Mouse (Mus musculus) layer of hippocampus, adult 11-12 months (tissue): Measurements from ENCODE around the gene Alpk3.

Experiments
- DNase-seq: peaks from one replicate; pipeline ENCODE4 v3.0.0; 2022; ENCODE audit warnings: low spot score

Alpk3 gene

DNA sequence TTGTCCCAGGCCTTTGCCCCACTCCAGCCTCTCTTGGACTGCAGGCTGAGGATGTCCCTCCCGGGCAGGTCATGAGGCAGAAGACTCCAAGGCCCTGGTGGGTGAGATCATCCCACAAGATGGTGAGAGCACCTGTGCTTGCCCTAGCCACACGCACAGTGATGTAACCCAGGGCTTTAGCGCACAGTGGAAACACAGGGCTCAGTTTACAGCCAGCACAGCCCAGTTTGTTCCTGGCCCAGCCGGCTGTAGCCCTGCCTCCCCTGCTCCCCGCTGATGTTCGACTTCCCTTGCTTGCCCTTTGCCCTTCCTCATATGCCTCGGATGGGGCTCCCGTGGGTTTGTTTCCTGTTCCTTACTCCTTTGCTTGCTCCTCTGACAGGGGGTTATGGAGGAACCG is 17.1 kb downstream of the Alpk3 start:
- DNase-seq: no peak

DNA sequence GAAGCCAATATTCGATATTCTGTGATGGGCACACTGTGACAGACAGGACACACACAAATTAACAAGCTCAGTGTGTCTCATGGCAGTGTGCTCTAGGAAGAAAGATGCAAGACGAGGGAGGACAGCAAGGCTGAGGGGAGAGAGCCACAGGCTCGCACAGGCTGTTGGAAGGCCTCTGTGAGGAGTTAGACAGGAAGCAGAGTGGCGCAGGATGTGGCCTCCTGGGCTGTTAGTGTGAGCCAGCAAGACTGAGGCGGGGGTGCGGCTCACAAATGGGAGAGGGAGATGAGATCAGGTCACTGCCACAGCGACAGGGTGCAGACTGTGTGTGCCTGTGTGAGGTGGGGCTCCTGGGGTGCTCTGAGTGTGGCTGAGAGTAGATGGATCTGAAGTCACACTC is 17.9 kb downstream of the Alpk3 start:
- DNase-seq: no peak

DNA sequence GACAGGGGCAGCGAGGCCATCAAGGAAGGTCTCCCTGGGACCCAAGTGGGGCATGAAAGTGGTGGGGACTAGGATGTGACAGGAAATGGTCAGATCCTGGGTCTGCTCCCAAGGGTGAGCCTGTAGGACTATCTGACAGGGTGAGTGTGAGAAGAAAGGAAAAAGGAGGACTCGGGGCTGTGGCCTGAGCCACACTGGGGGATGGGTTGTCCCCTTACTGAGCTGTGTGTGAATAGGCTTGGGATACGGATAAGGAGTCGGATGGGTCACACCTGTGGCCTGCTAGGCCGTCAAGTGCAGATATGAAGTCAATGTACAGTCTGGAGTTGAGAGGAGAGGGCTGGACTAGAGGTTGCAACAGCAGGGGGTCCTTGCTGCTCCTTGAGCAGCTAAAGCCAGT is 18.3 kb downstream of the Alpk3 start:
- no peak for DNase-seq

DNA sequence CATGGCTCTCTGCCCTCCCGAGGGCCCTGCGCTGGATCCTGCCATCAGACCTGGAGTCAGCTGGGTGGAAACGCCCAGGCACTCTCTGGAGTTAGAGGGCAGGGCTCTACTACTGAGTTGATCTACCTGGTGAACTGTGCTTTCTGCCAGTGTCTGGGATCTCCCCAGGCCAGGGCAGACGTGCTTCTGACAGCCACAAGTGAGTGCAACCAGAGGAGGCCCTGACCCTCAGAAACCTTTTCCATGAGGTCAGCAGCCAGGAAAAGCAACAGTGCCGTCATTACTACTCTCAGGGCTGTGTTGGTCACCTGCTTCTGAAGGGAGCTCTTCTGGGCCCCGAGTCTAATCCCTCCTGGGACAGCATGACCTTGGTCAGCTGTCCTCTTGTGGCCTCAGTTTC is 19.6 kb downstream of the Alpk3 start:
- DNase-seq: no peak

DNA sequence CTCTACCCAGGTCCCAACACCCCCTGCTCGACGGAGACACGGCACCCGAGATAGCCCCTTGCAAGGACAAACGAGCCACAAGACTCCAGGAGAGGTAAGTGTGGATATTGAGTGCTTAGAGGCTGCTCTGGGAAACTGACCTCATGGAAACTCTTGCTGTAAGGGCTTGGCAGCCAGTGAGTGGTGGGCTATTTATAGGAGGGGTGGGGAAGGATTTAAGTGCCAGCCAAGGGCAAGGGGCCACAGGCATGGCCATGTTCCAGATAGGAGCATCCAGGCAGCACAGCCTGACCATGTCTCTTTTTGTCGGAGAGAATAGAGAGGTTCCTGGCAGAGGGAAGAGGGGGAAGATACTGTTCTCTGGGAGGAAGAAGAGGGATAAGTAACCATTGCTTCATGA is 21.3 kb downstream of the Alpk3 start:
- DNase-seq: no peak

DNA sequence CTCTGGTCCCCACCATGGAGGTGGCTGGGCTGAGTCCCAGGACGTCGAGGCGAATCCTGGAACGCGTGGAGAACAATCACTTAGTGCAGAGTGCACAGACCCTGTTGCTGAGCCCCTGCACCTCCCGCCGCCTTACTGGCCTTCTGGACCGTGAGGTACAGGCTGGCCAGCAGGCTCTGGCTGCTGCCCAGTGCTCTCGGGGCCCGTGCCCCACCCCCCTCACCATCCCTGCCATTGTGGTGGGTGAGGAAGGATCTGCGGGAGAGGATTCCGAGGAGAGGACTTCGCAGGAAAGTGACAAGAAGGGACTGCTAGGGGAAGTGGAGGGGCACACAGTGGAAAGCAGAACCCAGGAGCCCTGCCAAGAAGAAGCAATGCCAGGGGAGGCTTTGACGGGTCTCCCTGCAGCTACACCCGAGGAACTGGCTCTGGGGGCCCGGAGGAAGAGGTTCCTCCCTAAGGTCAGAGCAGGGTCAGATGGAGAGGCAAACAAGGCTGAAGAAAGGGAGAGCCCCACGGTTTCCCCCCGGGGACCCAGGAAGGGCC is 36.1 kb downstream of the Alpk3 start:
- DNase-seq: no peak

DNA sequence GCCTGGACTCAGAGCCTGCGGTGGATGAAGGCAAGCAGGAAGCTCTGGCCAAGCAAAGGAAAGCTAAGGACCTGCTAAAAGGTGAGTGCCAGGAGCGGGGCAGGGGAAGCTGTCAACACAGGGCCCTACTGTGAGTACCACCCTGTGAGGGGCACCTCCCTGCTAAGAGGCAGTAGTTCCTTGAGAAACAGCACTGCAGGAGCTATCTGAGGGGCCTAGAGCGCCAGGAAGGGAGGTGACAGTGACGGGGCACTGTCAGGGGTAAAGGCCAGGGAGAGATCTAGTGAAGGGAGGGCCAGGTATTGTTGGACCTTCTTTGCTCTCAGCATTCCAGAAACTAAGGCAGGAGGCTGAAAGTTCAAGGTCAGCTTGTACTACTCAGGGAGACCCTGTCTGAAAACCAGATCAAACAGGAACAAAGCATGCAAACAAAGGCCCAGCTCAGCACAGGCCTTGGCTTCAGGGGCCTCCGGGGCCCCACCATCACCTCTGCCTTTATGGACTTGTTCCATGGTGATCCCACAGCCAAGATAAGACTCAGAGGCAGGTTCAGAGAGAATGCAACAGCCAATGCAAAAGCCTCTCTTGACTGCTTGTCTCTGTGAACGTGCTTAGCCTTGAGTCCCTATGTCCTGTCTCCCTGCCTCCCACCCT is 36.8 kb downstream of the Alpk3 start:
- no peak for DNase-seq

DNA sequence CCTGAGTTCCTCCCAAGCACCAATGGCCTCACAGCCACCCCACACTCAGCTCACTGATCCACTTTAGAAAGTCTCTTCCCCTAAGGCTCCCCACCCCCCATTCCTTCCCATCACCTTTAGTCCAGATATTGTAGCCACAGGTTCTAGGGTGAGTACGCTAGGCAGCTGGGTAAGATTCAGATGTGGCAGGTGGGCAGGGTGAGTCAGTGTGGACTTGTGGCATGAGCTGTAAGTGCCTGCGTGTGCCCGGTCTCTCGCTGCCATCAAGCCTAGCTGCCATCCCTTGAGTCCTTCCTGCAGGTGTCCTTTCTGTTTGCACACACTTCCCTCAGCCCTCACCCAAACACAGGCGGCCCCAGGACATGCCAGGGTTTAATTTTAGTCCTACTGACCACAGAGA is 42.9 kb downstream of the Alpk3 start:
- no peak for DNase-seq

DNA sequence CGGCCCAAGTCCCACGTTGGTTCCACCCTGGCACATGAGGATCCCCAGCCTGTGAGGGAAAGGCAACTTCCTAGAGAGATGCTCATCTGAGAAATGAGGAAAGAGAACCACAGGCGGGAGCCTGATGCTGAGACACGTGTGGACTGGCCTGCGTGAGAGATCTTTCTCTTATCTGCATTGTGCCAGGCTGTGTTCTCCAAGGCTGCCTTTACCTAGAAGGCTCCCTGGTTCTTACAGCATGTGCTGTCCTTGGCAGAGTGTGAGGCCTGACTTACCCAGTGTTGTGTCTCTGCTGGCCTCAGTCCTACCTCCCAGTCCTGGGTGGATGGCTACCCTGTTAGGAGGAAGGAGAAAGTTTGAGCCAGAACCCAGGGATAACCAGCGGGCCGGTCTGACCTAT is 45.5 kb downstream of the Alpk3 start:
- DNase-seq: no peak

DNA sequence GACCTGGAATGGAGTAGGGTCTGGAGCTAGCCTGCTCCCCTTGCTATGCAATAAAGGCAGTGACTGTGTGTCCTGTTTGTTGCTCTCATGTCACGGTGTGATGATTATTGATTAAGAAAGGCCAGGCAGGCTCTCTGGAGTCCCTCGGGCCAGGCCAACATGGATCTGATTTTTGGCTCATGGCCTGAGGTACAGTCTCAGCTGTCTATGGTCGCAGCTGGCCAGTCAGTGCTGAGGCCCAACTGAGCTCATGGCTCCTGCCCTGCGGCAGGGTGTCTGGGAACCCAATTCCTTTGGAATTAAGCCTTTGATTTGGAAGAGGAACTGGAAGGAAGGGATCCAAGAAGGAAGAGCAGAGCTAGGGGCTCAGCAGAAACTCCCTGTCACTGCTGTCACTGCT is 48.1 kb downstream of the Alpk3 start:
- no peak for DNase-seq

DNA sequence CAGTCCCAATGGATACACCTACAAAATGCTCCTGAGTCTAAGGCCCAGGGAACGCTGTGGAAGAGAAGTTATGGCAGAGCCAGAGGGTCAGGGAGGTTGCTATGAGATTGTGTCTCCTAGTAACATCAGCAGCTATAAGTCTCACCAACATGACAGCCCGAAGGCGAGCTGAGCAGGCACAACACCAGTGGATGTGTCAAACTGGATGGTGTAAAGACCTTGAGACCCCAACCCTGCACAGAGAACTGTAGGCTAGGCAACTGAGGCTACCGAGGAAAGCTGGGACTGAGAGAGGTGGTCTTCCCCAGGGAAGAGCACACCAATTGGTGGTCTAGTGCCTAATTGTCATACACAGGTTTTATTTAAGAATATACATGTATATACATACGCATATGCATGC is 50.8 kb downstream of the Alpk3 start:
- DNase-seq: no peak

DNA sequence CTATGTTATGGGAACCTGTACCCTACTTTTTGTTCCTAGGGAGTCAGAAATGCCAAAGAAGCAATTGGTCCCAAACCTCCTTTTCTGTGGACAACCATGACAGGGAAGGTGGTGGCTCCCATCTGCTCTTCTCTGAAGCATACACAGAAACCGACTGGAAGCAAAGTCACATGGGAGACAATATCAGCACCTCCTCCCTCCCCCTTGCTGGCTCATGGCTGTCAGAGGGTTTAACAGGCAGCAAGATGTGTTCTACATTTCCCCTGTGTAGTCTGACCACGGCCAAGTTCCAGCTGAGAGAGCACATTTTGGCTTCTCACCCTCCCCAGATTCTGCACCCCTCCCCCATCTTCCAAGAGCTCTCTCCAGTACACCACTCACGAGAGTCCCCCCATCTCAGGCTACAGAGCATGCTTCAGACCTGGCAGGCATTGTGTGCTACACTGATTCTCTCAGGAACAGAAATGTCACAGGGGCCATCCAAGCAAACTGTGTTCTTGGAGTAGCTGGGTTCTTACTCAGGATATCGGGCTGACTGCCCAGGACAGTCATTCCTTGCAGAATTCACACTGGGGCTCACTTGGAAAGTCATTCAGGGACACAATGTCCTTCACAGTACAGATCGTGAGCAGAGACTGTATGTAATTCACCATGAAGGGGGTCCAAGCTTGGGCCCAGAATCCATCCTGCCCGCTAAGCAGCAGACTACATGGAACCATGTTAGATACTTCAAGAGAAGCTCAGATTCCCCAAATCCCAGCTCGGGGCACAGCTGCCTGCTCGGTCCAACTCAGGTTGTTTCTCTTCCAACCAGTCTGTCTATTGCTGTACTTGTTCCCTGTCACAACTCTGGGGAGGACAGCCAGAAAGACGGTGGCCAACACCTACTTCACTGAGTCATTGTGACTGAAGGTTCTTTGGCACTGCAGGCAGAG is 52.6 kb downstream of the Alpk3 start:
- no peak for DNase-seq

DNA sequence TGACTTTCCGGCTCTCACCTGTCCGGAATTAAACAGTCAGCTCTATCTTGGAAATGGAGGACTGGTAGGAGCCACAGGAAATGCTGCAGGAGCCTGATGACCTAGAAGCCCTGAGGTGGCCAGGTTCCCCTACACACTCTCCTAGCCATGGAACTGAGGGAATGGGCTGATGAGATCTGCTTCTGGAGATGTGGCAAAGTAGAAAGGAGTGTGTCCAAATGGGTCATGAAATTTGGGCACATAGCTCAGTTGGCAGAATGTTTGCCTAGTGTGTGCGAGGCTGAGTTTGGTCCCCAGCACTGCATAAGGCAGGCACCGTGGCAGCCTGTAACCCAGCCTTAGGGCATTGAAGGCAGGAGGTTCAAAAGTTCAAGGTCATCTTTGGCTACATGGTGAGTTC is 53.4 kb downstream of the Alpk3 start:
- no peak for DNase-seq

DNA sequence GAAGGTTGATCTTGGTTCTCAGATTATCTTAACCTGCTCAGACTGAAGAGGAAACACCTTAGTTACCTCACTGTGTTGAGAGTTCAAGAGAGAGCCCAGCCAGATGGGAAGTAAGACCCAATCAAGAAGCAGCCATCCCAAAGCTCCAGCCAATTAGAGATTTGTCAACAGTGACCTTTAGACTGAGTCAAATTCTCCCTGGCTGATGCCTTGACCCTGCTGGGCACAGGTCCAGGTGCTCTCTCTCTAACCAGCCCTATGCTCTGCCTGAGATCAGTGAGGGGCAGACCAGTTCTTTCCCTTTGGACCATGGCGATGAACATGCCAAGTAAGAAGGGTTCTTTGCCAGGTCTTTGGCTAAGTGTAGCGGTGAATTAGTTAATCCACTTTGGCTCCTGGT is 54.3 kb downstream of the Alpk3 start:
- no peak for DNase-seq

DNA sequence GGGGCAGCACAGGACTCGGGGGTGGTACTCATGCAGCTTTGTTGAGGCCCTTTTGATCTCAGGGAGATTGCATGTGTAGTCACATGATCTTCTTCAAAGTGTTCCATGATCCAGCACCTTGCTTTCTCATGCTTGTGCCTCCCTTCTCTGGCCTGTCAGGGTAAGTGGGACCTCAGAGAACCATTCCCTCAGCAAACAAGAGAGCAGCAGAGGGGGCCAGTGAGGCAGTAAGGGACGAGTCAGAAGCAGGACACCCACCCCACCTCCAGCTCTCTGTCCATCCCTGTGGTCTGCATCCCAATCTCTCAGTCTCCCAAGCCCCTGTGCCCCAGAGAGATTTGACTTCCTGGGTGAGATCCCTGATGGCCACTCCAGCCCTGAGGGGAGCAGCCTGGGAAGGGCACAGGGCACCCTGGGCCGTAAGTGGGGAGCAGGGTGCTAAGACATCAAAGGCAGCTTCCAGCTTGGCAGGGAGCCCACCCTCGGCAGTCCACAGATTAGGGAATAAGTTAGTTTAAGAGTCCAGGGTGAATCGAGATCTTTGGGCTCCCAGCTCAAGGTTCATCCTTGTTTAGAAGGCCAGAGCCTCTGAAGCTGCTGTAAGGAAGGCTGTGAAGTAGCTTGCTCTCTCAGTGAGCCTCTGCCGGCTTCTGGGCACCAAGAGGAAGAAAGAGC is 55.4 kb downstream of the Alpk3 start:
- no peak for DNase-seq

DNA sequence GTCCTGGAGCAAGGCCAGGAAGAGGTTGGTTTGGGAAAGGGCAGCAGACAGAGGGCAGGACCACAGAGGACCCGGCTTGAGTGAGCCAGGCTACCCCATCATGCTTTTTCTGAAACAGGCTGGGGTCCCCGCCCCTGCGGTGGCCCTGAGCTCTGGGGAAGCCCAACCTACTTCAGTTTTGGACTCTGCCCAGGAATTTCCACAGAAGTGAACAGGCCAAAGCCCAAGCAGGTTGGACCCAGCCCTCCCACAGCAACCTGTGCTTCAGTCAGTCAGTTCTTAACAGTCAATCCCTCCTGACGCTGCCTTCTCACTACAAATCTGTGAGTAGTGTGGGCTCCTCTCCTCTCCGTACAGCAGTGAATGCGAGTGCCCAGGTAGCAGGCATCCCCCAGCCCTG is 57.2 kb downstream of the Alpk3 start, which contains the start of gene Slc28a1:
TSS of gene Slc28a1 (plus strand) at position 245 of the 400 bp plus-strand sequence.
- DNase-seq: no peak

DNA sequence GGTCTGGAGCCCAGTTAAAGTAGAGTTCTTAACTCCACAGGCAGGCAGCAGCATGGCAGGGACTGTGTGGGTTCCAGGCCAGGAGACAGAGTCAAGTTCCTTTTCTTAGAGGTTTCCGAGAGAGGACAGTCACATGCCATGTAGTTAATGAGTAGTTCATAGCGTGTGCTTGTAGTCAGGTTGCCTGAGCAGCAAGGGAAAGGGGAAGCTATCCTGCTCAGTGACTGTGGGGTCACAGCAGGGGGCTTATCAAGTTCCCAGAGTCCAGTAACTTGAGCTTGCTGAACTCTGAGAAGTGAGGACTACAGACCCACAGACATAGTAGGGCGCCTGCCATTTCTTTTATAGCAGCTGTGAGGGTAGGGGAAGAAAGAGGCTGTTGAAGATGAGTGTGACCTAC is 63.7 kb downstream of the Alpk3 start:
- DNase-seq: no peak

DNA sequence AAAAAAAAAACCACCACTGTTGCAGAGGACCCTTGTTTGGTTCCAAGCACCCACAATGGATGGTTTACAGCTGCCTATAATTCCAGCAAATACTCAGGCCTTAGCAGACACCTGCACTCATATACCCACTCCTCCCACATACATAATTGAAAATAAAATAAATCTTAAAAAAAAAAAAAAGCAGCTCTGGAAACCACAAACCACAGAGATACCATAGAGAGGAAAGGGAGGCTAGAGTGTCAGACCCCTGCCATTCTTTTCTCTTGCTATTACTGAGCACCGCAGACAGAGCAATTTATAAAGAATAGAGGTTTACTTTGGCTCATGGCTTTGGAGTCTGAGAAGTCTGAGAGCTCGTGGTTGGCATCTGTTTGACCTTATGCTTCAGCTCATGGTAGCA is 65.4 kb downstream of the Alpk3 start:
- no peak for DNase-seq

DNA sequence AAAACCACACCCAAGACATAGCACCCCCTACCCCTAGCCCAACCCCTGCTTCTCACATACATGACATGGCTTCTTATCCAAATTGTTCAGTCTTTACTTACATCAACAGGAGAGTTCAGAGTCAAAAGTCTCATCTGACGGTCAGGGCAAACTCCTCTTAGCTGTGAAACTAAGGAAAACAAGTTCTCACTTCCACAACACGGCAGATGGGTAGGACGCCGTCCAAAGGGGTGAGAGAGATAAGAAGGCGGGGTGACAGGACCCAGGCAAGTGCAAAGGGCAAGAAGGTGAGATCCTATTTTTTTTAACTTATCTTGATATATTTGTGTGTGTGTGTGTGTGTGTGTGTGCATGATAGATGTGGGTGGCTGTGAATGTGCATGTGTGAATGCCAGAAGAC is 66.2 kb downstream of the Alpk3 start:
- no peak for DNase-seq

DNA sequence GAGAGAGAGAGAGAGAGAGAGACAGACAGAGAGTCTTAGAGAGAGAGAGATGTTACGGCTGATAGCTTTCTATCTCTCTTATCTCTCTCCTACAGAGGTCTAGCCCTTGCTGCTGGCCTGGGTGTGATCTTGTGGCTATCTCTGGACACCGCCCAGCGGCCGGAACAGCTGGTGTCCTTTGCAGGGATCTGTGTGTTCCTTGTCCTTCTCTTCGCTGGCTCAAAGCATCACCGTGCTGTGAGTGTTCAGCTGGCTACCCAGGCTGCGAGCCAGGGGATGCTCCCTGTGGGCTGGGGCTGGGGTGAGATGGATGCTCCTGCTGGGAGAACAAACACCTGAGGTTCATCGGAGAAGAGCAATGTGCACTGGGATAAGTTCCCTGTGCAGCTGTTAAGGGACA is 67.4 kb downstream of the Alpk3 start:
- DNase-seq: no peak

DNA sequence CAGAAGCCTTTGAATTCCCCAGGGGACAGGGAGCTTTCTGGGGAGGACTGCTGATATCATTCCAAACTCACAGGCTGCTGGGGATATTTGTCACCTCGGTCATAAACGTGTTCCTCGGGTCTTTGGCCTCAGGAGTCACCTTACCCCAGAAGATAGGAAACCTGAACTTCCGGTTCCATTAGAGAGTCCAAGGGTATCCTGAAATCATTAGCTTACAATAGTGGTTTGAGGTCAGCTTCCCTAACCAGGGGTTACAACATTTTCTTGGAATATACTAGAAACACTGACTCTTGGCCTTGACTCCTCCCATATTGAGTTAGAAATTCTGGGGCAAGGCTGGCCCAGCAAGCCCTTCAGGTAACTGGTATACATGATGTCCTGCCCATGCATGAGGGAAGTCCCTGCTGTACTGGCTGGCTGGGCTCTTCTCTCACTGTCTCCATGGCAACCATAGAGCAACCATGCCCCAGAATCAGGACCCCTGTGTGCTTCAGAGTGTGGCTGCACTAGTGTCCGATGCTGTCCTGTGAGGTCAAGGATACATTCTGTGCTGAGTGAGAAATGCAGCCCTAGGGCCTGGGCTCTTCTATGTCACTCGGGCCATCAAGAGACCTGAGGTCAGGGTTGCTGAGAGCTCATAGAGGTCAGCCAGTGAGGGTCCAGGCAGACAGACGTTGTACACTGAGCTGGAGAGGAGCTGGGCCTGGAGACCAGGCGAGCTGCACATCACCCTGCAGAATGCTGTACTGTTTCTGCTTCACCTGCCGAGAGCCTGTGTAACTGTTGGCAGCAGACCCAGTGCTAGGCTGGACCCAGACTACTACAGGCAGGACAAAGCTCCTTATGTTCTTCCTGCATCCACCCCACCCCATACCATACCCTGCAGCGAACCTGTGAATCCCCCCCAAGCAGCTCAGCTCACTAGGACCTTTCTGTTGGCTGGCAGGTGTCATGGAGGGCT is 68.1 kb downstream of the Alpk3 start:
- no peak for DNase-seq

DNA sequence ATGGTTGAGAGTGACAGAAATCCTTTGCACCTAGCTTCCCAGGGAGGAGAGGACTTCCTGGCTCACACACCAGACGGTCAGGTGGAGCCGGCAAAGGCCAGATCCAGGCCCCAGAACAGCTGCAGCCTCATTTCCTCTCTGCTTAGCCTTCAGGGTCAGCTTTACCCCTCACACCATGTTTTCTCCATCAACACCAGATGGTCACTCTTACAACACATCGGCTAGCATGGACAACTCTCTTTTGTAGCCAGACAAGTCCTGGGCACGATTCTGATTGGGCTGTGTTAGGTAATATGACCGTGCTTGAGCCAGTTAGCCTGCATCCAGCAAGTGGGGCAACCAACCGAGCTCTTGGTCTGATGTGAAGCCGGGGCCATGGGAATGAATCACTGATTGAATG is 74.5 kb downstream of the Alpk3 start:
- no peak for DNase-seq
